Mouse (Mus musculus) lung, embryonic 16.5 days (tissue): ENCODE data around the gene Tctn1. TPM values are rescaled to one million over a fixed set of nuclear protein-coding genes. Genes with fewer than 3 reads are reported as not detected.

Experiments
- ATAC-seq: fragments of 200-750 bp; cut with Nextera tagmentation; 2 replicates; pipeline ENCODE4 v1.8.0; 2017; ENCODE audit warnings: low read depth, mild to moderate bottlenecking, moderate library complexity
- H3K27ac ChIP-seq: fragments of 300-500 bp; sonication (generic); 2 replicates; pipeline ENCODE4 v1.5.1; 2014; ENCODE audit warnings: mild to moderate bottlenecking, control low read depth, low read length
- H3K27me3 ChIP-seq: fragments of 300-500 bp; sonication (generic); 2 replicates; pipeline ENCODE4 v1.6.1; 2014; ENCODE audit warnings: low read depth, low read length, mixed read lengths; ENCODE audit not compliant: control insufficient read depth, insufficient read depth
- H3K36me3 ChIP-seq: fragments of 300-500 bp; sonication (generic); 2 replicates; pipeline ENCODE4 v1.6.1; 2014; ENCODE audit warnings: low read length; ENCODE audit not compliant: control insufficient read depth, insufficient read depth
- H3K4me1 ChIP-seq: fragments of 300-500 bp; sonication (generic); replicated peaks from 2 replicates; pipeline ENCODE4 v1.6.1; 2014; ENCODE audit warnings: low read length, mixed read lengths; ENCODE audit not compliant: control insufficient read depth, insufficient read depth
- H3K4me2 ChIP-seq: fragments of 300-500 bp; sonication (generic); 2 replicates; pipeline ENCODE4 v1.6.1; 2014; ENCODE audit warnings: low read depth, low read length, control low read depth
- H3K4me3 ChIP-seq: fragments of 300-500 bp; sonication (generic); 2 replicates; pipeline ENCODE4 v1.5.1; 2014; ENCODE audit warnings: mild to moderate bottlenecking, low read length, control low read depth
- H3K9ac ChIP-seq: fragments of 300-500 bp; sonication (generic); 2 replicates; pipeline ENCODE4 v1.6.1; 2014; ENCODE audit warnings: low read length, control low read depth
- H3K9me3 ChIP-seq: fragments of 300-500 bp; sonication (generic); 2 replicates; pipeline ENCODE4 v1.6.1; 2016; ENCODE audit warnings: low read length; ENCODE audit not compliant: control insufficient read depth
- WGBS: fragments of 180-500 bp; shearing (Covaris S2); extraction: QIAGEN DNeasy Blood & Tissue Kit; methylation state at CpG from one replicate; pipeline ENCODE4 v1.1.7; 2014; 5-methylcytosine and 5-hydroxymethylcytosine counted together
- polyA plus RNA-seq: library from polyadenylated mRNA; unstranded; fragments of >200 nt; fragmentation: Nextera tagmentation; extraction: Ambion mirVana; gene quantifications from 2 replicates; pipeline ENCODE4 v1.2.1, GENCODE M21; 2015

The Tctn1 gene
- polyA plus RNA-seq, 1 experiment from 2014 or later, result 6.5 TPM

GRCm38 (mm10) chr5:122262104-122262503 is 2.2 kb downstream of the Tctn1 start:
- no peak overlapping the region for H3K4me2 ChIP-seq
- H3K27me3 ChIP-seq, result no peaks in the 10 kb centered on the region
- H3K4me1 ChIP-seq, result peaks cover 5% of the 10 kb centered on the region; the same call in 1 of the 2 replicates
- 54% methylated on average over 7 of the region's 7 CpGs for WGBS
- no peak overlapping the region for H3K4me3 ChIP-seq
- no peak overlapping the region for H3K9ac ChIP-seq
- ATAC-seq, result no peak
- no peaks in the 10 kb centered on the region for H3K9me3 ChIP-seq
- H3K27ac ChIP-seq, result no peak overlapping the region
- peaks cover 8% of the 10 kb centered on the region for H3K36me3 ChIP-seq

GRCm38 (mm10) chr5:122258027-122258741 is 6.1 kb downstream of the Tctn1 start:
- 60% methylated on average over 6 of the region's 6 CpGs for WGBS
- no peak overlapping the region for H3K27ac ChIP-seq
- H3K9me3 ChIP-seq, result no peaks in the 10 kb centered on the region
- H3K9ac ChIP-seq, result no peak overlapping the region
- H3K36me3 ChIP-seq, result peaks cover 22% of the 10 kb centered on the region
- H3K4me3 ChIP-seq, result no peak overlapping the region
- ATAC-seq, result peak; percentile 65; the same call in 1 of the 2 replicates
- H3K4me1 ChIP-seq, result no peaks in the 10 kb centered on the region; the same call in 1 of the 2 replicates
- no peak overlapping the region for H3K4me2 ChIP-seq
- no peaks in the 10 kb centered on the region for H3K27me3 ChIP-seq

GRCm38 (mm10) chr5:122251895-122252606 is 12.2 kb downstream of the Tctn1 start:
- Histone ChIP-seq H3K9ac (no peak overlapping the region), H3K4me1 (no peaks in the 10 kb centered on the region), H3K4me3 (no peak overlapping the region), H3K27me3 (no peaks in the 10 kb centered on the region), H3K9me3 (no peaks in the 10 kb centered on the region), H3K4me2 (no peak overlapping the region), H3K36me3 (peaks cover 17% of the 10 kb centered on the region), H3K27ac (no peak overlapping the region)
- WGBS, result 90% methylated on average over 17 of the region's 17 CpGs
- ATAC-seq, result no peak

GRCm38 (mm10) chr5:122249281-122249680 is 15.0 kb downstream of the Tctn1 start:
- Histone ChIP-seq H3K27me3 (no peaks in the 10 kb centered on the region), H3K9me3 (no peaks in the 10 kb centered on the region), H3K4me2 (no peak overlapping the region), H3K36me3 (peaks cover 3% of the 10 kb centered on the region), H3K9ac (no peak overlapping the region), H3K27ac (no peak overlapping the region), H3K4me3 (no peak overlapping the region), H3K4me1 (no peaks in the 10 kb centered on the region)
- 85% methylated on average over 4 of the region's 4 CpGs for WGBS
- ATAC-seq, result no peak

GRCm38 (mm10) chr5:122247934-122248333 is 16.3 kb downstream of the Tctn1 start:
- WGBS, result 87% methylated on average over 7 of the region's 7 CpGs
- Histone ChIP-seq H3K27me3 (no peaks in the 10 kb centered on the region), H3K4me3 (no peak overlapping the region), H3K9ac (no peak overlapping the region), H3K4me2 (no peak overlapping the region), H3K36me3 (peaks cover 3% of the 10 kb centered on the region), H3K4me1 (no peaks in the 10 kb centered on the region), H3K9me3 (no peaks in the 10 kb centered on the region), H3K27ac (no peak overlapping the region)
- no peak for ATAC-seq

- no peak for ATAC-seq
- no peaks in the 10 kb centered on the region for H3K27me3 ChIP-seq
- no peaks in the 10 kb centered on the region for H3K9me3 ChIP-seq
- no peak overlapping the region for H3K4me3 ChIP-seq
- no peak overlapping the region for H3K27ac ChIP-seq
- no peaks in the 10 kb centered on the region for H3K4me1 ChIP-seq
- no peak overlapping the region for H3K4me2 ChIP-seq
- no peak overlapping the region for H3K9ac ChIP-seq
- H3K36me3 ChIP-seq, result peaks cover 3% of the 10 kb centered on the region
- 87% methylated on average over 11 of the region's 11 CpGs for WGBS
These were observed 16.7 kb downstream of the Tctn1 start for GRCm38 (mm10) chr5:122247529-122247928.

GRCm38 (mm10) chr5:122246547-122247167 is 17.6 kb downstream of the Tctn1 start:
- no peak overlapping the region for H3K9ac ChIP-seq
- peaks cover 3% of the 10 kb centered on the region for H3K36me3 ChIP-seq
- no peak overlapping the region for H3K4me2 ChIP-seq
- no peak overlapping the region for H3K27ac ChIP-seq
- no peak for ATAC-seq
- H3K4me1 ChIP-seq, result no peaks in the 10 kb centered on the region
- H3K4me3 ChIP-seq, result no peak overlapping the region
- no peaks in the 10 kb centered on the region for H3K9me3 ChIP-seq
- no peaks in the 10 kb centered on the region for H3K27me3 ChIP-seq
- 81% methylated on average over 10 of the region's 10 CpGs for WGBS

GRCm38 (mm10) chr5:122245186-122245585 is 19.1 kb downstream of the Tctn1 start:
- Histone ChIP-seq H3K4me2 (no peak overlapping the region), H3K4me3 (no peak overlapping the region), H3K9me3 (no peaks in the 10 kb centered on the region), H3K9ac (no peak overlapping the region), H3K27ac (no peak overlapping the region), H3K4me1 (no peaks in the 10 kb centered on the region), H3K27me3 (no peaks in the 10 kb centered on the region), H3K36me3 (peaks cover 3% of the 10 kb centered on the region)
- 40% methylated on average over 3 of the region's 3 CpGs for WGBS
- ATAC-seq, result no peak

- H3K4me1 ChIP-seq, result no peaks in the 10 kb centered on the region
- H3K9me3 ChIP-seq, result no peaks in the 10 kb centered on the region
- ATAC-seq, result no peak
- H3K4me3 ChIP-seq, result no peak overlapping the region
- no peaks in the 10 kb centered on the region for H3K27me3 ChIP-seq
- no peak overlapping the region for H3K27ac ChIP-seq
- peaks cover 3% of the 10 kb centered on the region for H3K36me3 ChIP-seq
- 79% methylated on average over 17 of the region's 17 CpGs for WGBS
- no peak overlapping the region for H3K4me2 ChIP-seq
- no peak overlapping the region for H3K9ac ChIP-seq
These were observed 20.3 kb downstream of the Tctn1 start for GRCm38 (mm10) chr5:122243781-122244523.
